Mouse (Mus musculus): ENCODE measurements around the gene Gmppa. TPM values are rescaled to one million over a fixed set of nuclear protein-coding genes. Genes with fewer than 3 reads are reported as not detected.

The Gmppa gene
- total RNA-seq (2021): 10 to 100 TPM; 66.4 to 69.1 TPM
- long read RNA-seq, partial matches to known transcripts: 11 of 29 reads
- long read RNA-seq, other reads (novel, unspliced or antisense): 11 of 29 reads

DNA sequence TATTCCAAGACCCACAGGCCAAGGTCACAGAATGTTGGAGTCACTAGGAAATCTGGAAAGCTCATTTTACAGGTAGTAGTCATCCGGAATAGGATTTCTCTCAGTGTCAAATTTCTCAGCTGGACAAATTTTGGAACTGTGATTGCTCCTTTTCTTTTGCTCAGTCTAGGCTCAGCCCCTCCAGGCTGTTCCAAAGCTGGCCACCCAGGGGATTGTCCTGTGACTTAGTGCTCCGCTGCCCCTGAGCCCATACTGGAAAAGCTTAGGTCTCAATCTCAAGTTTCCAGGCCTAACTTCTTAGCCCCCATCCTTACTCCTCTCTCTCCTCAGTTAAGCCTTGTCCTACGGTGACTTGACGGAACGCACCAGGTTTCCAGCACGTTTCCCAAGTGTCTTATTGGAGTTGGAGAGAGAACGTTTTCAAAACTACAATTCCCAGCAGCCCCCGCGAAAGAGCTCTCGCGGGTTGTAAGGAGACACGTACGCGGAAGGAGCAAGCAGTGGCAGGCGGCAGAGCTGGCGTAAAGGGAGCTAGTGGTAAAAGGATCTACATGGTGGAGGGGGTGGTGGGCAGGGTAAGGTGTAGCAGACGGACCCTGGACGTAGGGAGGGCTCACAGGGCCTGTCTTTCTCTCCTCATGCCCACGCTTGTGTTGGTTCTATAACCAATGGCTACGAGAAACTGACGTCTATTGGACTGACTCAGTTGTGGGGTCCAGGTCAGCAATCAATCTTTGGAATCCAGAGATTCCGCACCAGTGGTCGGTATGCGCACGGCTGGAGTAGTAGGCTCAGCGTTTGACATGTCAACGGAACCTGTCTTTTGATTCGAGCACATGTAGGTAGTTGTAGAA is at the start of gene Gmppa:
Gmppa (plus strand) TSS at position 456 of the 854 bp plus-strand sequence.
- peak; percentile 78 to 86 for DNase-seq (ENCODE audit: low spot score in 2 of 2)

DNA sequence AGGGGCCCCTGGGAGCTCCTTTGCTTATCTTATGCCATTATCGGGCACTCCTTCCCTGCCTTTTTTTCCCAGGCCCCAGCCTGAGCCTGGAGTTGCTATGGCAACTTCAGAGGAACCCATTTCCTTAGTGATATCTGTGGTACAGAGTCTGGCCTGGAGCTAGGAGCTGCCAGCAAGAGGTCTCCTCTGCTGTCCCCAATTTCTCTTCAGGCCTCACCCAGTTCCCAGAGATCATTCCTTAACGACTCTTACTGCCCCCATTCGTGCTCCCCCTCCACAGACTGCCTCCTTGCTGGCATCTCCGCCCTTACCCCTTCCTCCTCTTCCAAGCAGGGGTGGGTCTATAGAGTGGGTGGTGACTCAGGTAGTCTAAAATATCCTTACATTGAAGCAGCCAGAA is 49.6 kb upstream of the Gmppa start:
- peak in 1 of 2 experiments; percentile 54 for DNase-seq (ENCODE audit: low spot score in 2 of 2)

DNA sequence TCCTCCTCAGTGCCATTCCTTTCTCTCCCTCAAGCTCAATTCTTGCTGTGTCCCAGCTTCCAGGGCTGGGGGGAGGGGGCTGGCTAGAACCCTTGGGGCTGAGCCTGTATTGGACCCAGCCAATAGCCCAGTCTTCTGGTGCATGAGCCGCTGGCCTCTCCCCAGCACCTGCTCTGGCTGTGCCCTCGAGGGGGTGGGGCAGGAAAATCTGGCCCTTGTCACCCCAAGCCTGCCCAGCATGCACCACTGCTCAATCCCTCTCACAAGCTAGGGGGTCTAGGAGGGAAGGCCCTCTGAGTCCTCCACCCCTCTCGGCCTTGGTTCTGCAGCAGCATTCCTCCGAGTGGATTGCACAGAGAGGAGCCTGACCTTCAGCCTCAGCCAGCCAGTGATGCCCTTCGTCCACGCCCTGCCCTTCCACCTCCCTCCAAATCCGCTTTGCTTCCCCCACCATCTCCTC is 48.2 kb upstream of the Gmppa start:
- no peak for DNase-seq (ENCODE audit: low spot score in 2 of 2)

DNA sequence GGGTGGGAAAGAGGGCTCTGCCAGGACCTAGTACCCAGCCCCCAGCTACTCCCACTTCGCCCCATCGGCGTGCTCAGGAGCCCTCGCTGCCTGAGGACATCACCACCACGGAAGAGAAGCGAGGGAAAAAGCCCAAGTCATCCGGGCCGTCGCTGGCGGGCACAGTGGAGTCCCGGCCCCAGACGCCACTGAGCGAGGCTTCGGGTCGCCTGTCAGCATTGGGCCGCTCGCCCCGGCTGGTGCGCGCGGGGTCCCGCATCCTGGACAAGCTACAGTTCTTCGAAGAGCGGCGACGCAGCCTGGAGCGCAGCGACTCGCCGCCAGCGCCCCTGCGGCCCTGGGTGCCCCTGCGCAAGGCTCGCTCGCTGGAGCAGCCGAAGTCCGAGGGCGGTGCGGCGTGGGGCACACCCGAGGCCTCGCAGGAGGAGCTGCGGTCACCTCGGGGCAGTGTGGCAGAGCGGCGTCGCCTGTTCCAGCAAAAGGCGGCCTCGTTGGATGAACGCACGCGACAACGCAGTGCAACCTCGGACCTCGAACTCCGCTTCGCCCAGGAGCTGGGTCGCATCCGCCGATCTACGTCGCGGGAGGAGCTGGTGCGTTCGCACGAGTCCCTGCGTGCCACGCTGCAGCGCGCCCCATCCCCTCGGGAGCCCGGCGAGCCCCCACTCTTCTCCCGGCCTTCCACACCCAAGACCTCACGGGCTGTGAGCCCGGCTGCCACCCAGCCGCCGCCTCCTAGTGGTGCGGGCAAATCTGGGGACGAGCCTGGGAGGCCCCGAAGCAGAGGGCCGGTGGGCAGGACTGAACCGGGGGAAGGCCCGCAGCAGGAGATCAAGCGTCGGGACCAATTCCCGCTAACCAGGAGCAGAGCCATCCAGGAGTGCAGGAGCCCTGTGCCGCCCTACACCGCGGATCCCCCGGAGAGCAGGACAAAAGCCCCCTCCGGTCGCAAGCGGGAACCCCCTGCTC is 47.5 kb upstream of the Gmppa start:
- DNase-seq (ENCODE audit: low spot score in 2 of 2): no peak

DNA sequence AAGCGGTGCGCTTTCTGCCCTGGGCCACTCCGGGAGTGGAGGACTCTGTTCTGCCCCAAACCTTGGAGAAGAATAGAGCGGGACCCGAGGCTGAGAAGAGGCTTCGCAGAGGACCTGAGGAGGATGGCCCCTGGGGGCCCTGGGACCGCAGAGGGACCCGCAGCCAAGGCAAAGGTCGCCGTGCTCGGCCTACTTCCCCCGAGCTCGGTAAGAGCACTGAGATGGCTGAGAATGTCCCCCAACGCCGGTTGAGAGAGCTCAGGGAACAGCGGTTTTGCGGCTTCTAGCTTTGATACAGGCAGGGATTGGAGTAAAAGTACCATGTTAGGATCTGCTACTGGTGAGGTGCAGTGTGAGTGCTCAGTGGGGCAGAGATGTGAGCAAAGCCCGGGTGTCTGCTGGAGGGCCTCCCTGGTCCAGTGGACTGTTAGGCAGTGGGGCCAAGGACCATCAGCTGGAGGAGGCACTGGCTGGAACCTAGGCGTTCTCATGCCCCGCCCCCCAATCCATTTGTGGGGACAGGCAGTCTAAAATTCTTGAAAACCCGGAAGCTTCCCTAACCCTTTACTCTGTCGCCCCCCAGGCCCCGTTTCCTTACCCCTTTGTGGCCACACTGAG is 46.7 kb upstream of the Gmppa start:
- DNase-seq (ENCODE audit: low spot score in 2 of 2): no peak

DNA sequence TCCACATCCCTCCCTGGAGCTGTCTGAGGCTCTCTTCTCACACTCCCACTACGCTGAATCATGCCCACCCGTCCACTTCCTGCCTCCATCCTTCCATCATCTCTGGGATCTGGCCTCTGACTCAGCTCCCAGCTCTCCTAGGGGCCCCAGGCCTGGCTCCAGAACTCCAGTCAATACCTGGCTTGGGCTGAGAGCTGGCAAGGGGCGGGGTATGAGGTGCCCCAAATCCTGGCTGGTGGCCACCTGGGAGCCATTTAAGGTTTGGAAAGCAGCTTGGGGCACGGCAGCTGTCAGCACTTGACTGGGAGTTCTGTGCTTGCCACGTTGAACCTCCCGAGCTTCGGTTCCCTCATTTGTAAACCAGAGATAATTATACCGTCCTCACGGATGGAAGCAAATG is 42.6 kb upstream of the Gmppa start:
- peak; percentile 46 to 66 for DNase-seq (ENCODE audit: low spot score in 2 of 2)

DNA sequence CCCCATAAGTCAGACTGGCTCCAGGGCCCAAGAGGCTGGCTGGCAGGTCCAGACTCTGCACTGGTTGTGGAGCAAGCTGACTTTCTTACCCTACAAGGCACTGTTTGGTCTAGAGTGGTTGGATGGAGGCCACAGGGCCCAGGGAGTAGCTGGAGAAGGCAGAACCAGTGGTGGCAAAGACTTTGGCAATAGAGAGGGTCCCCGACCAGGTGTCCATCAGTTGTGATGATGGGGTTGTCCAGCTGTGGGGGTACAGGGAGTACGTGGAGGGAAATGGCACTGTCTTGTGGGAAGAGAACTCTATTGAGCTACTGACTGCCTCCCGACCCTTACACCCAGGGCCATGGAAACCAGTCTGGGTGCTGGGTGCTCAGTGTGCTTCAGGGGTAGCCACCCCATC is 41.9 kb upstream of the Gmppa start:
- DNase-seq (ENCODE audit: low spot score in 2 of 2): no peak

DNA sequence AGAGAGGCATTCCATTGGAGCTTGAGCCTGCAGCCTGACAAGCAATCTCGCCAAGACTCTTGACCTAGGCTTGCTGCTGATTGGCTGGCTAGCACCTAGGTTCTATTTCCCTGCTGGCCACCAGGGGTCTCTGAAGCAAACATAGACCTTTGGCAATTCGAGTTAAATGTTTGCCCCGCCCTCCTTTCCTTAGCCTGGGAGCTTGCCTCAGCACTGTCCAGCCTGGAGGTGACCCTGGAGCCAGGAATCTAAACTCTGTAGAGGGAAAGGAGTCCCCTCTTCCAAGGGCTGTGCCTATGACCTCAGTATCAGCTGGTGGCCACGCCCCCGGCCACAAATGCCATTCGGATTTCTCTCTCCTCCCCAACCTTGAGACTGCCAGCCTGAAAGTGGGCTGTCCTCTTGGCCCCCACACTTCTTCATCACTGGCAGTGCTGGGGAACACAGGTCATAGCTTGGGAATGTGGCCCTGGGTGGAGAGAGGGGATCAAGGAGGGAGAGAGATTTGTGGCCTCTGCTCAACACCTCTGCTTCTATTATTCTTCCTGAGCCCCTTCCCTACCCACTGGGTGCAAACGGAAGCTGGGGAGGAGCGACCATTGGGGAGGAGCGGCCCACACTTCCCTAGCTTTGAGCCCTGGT is 36.8 kb upstream of the Gmppa start:
- peak in 1 of 2 experiments; percentile 55 for DNase-seq (ENCODE audit: low spot score in 2 of 2)

DNA sequence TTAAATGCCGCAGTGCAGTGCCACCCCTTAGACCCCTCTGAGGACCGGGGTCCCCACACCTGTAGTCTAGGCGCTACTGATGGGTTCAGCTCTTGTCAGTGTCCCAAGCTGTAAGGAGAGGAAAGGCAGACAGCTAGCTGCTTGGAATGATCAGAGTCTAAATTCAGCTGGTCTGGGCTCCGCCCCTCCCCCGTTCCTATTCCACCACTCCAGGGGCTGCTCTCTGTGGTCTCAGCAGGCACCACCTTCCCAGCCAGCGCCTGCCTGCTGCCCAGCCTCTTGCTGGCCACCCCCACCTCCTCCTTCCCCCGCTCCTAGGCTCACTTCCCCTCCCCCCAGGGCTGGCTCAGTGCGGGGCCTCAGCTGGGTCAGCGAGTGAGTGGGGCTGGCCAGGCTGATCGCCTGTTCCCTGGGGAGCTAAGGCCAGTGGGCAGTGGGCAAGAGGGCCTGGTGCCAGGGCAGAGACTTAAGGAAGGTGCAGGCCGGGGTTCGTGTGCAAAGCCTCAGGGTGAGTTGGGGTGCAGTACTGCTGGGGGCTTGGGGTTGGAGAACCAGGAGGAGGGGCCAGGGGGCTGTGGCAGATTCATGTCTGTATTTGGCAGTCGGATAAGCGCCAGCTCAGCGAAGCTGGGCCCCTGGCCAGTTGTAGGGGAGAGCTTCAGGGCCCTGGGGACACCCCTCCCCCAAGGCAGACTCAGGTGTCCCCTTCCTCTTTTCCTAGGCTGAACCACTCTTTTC is 35.8 kb upstream of the Gmppa start:
- no peak for DNase-seq (ENCODE audit: low spot score in 2 of 2)

DNA sequence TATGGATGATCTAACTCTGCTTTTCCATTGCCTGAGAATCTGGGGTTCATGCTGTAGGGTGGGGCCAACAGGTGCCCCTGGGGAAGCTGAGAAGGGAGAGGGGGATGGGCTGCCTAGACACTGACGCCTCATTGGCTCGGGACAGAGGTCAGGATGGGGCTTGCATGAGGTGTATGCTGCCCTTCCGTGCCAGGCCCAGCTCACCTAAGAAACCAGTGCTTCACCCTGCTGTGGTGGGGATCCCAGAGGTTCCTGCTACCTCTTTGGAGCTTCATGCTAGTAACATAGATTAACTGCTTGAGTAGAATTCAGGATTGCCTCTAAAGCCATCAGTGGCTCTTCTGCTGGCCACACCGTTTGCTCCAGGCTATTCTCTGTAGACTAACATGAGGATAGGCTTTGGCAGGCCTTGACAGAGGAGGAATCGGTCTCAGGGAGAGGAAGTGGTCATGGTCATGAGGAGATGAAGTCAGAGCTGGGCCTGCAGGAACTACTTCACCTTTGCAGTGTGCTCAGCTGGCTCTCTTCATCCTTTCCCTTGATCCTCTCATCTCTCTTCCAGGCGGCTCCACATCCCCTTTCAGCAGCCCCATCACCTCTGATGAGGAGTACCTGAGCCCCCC is 35.1 kb upstream of the Gmppa start:
- DNase-seq (ENCODE audit: low spot score in 2 of 2): no peak

DNA sequence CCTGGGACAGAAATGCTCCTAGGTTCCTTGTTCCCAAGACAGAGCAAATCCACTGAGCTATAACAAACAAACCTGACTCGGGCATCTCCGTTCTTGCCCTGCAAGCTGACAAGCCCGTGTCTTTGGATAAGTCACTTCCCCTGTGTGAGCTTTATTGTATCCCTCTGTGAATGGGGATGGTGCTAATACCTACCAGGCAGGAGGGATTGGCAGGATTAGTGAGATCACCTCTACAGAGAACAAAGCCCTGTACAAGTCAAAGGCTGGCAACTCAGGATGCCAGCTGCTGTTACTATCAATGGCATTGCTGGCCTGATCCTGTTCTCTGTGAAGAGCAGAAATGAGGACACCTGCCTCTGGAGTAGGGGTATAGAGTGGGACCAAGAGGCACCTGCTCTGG is 30.2 kb upstream of the Gmppa start:
- DNase-seq (ENCODE audit: low spot score in 2 of 2): no peak

DNA sequence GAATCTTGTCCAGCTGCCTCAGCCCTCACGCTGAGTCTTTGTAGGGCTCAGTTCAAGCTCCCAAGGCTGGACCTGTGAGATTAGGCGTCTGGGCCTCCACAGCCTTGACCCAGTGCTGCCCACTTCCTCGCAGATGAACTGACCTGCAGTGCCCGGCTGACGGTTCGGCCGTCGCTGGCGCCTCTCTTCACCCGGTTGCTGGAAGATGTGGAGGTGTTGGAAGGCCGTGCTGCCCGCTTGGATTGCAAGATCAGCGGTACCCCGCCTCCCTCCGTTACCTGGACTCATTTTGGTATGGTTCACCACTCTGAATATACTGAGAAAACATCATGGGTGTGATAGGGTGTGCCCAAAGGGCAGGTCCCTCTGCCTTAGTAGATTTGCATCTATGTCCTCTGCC is 29.6 kb upstream of the Gmppa start:
- no peak for DNase-seq (ENCODE audit: low spot score in 2 of 2)

DNA sequence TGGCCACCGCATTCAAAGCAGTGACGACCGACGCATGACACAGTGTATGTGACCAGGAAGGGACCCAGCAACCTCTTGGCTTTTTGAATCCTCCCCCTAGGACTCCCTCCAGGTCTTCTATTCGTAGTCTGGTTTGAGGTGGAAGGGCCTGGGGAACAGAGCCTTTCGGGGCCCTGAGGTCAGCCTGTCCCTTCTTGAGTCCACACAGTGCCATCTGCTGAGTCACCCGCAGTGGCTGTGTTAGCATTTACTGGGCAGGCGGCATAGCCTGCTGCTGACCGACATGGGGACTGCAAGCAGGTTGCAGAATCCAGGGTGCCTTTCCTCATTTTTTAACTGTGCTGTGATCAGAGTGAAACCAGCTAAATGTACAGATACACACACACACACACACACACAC is 28.7 kb upstream of the Gmppa start:
- no peak for DNase-seq (ENCODE audit: low spot score in 2 of 2)

DNA sequence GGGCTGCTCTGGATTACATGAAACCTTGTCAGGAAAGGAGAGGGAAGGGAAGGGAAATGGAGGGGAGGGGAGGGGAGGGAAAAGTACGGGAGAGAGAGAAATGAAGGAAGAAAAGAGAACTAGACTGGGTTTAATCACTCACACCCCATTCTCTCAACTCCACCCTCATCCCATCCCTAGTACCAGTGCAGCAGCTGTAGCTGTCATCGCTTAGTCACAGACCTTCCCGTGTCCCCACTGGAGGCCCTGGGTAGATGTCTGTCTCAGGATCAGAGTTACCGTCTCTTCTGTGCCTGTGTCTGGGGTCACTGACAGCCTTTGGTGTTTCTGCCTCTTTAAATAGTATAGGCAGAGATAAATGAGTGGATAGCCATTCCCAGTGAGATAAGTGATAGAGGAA is 27.5 kb upstream of the Gmppa start:
- DNase-seq (ENCODE audit: low spot score in 2 of 2): no peak

DNA sequence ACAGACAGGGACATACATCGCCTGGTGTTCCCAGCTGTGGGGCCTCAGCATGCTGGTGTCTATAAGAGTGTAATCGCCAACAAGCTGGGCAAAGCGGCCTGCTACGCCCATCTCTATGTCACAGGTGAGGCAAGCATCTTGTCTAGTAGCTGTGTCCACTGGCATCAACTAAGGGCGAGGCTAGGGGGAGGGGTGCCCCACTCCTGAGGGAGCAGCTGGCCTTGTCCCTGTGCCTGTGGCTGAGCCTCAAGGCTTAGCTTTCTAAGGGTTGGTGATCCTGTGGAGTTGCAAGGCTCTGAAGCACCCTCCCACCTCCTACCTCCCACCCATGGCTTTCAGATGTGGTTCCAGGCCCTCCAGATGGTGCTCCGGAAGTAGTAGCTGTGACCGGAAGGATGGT is 25.8 kb upstream of the Gmppa start:
- no peak for DNase-seq (ENCODE audit: low spot score in 2 of 2)

DNA sequence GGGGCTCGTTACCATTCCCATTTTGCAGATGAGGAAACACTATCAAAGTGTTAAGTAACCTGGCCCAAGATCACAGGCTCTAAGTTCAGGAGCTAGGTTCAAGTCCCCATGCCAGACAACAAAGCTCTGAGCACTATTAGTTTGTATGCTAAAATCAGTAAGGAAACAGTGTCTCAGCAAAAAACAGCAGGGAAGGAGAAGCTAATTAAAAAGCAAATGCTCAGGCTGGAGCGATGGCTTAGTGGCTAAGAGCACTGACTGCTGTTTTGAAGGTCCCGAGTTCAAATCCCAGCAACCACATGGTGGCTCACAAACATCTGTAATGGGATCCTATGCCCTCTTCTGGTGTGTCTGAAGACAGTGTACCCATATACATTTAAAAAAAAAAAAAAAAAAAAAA is 23.5 kb upstream of the Gmppa start:
- DNase-seq (ENCODE audit: low spot score in 2 of 2): no peak

DNA sequence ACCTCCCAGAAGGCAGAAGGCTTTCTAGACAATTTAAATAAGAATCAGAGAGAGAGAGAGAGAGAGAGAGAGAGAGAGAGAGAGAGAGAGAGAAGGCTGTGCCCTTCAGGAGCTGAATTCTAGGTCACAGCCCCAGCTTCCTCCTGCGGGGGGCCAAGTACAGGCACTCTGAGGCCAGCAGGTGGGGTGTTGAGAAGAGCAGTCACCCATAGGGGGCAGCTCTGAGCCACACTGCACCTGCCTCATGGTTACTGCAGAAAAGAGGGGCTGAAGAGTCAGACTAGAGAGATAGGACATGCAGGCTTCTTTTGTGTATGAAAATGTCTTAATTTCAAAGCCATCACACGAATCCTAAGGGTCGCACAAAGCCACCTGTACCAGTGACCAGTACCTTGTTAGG is 22.0 kb upstream of the Gmppa start:
- DNase-seq (ENCODE audit: low spot score in 2 of 2): peak in 1 of 2 experiments; percentile 55

DNA sequence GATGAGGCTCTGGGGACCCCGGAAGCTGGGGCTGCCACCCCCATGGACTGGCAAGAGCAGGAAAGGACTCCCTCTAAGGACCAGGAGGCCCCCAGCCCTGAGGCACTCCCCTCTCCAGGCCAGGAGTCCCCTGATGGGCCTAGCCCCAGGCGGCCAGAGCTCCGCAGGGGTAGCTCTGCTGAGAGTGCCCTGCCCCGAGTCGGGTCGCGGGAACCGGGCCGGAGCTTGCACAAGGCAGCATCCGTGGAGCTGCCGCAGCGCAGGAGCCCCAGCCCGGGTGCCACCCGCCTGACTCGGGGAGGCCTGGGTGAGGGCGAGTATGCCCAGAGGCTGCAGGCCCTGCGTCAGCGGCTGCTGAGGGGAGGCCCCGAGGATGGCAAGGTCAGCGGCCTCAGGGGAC is 13.9 kb upstream of the Gmppa start:
- DNase-seq (ENCODE audit: low spot score in 2 of 2): no peak

DNA sequence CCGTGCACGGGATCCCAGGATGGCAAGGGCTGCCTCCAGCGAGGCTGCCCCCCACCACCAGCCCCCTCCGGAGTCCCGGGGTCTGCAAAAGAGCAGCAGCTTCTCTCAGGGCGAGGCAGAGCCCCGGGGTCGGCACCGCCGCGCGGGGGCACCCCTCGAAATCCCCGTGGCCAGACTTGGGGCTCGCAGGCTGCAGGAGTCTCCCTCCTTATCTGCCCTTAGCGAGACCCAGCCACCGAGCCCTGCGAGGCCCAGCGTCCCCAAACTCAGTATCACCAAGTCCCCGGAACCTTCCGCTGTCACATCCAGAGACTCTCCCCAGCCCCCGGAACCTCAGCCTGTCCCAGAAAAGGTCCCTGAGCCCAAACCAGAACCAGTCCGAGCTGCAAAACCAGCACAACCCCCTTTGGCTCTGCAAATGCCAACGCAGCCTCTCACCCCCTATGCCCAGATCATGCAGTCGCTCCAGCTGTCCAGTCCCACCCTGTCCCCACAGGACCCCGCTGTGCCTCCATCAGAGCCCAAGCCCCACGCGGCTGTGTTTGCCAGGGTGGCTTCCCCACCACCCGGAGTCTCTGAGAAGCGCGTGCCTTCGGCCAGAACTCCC is 13.4 kb upstream of the Gmppa start:
- DNase-seq (ENCODE audit: low spot score in 2 of 2): no peak
